Mouse (Mus musculus) ES-Bruce4 (cell line): ENCODE results near the gene Guca2a.

Source experiments
- CTCF ChIP-seq: IDR thresholded peaks from one replicate; pipeline ENCODE4 v1.8.1; 2011; ENCODE audit warnings: low read depth, low read length
- EP300 ChIP-seq: IDR thresholded peaks from 2 replicates; pipeline ENCODE4 v1.6.1; 2011; ENCODE audit warnings: low read depth, low read length; ENCODE audit not compliant: insufficient read depth
- POLR2A ChIP-seq: IDR thresholded peaks from one replicate; pipeline ENCODE4 v1.8.1; 2011; ENCODE audit warnings: low read length; ENCODE audit not compliant: insufficient read depth

DNA sequence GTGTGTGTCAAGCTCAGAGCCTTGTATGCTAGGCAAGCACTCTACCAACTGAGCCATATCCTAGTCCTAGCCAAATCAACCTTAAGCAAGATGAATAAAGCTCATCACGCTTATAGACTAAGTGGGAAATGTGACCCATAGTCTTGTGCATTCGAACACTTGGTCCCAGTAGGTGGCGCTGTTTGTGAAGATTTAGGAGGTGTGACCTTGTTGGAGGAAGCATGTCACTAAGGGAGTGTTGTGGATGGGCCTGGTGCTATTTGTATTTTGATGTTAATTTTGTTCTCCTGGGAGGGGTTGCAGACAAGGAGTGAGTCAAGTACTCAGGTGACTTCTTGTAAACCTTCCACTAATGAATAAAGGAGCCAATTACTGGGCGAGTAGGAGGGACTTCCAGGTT, 5.2 kb downstream of the Guca2a start:
- no peak for TF ChIP-seq CTCF
- TF ChIP-seq POLR2A, result no peak
- TF ChIP-seq EP300, result no peak
